Mouse (Mus musculus) c-Kit-positive CD71-positive TER-119-negative erythroid progenitor cells, embryonic 14.5 days (primary cell): ENCODE data around the gene Serpinb8.

Source experiments
- DNase-seq: peaks from one replicate; pipeline ENCODE4 v3.0.0-alpha.2; 2013; ENCODE audit warnings: low read depth

Serpinb8 gene

GRCm38 (mm10) chr1:107589691-107590470 is at the start of gene Serpinb8:
Gene Serpinb8 (plus strand): TSS chr1:107590006.
- no peak for DNase-seq

GRCm38 (mm10) chr1:107559494-107559893 is 30.3 kb upstream of the Serpinb8 start:
- no peak for DNase-seq

- DNase-seq, result no peak
Measured at GRCm38 (mm10) chr1:107562110-107562509, 27.7 kb upstream of the Serpinb8 start.

GRCm38 (mm10) chr1:107565644-107566043 is 24.2 kb upstream of the Serpinb8 start:
- no peak for DNase-seq

- DNase-seq, result no peak
Measured at GRCm38 (mm10) chr1:107576094-107576493, 13.7 kb upstream of the Serpinb8 start.

GRCm38 (mm10) chr1:107577514-107577913 is 12.3 kb upstream of the Serpinb8 start:
- no peak for DNase-seq

- DNase-seq, result no peak
Measured at GRCm38 (mm10) chr1:107581220-107581619, 8.6 kb upstream of the Serpinb8 start.

GRCm38 (mm10) chr1:107582900-107583299 is 6.9 kb upstream of the Serpinb8 start:
- DNase-seq, result no peak

- no peak for DNase-seq
Measured at GRCm38 (mm10) chr1:107583958-107584376, 5.8 kb upstream of the Serpinb8 start.

- no peak for DNase-seq
Measured at GRCm38 (mm10) chr1:107584932-107585331, 4.9 kb upstream of the Serpinb8 start.

- DNase-seq, result no peak
Measured at GRCm38 (mm10) chr1:107586196-107586595, 3.6 kb upstream of the Serpinb8 start.

GRCm38 (mm10) chr1:107588206-107588605 is 1.6 kb upstream of the Serpinb8 start:
- no peak for DNase-seq

GRCm38 (mm10) chr1:107588642-107589041 is 1.2 kb upstream of the Serpinb8 start:
- DNase-seq, result no peak

- no peak for DNase-seq
Measured at GRCm38 (mm10) chr1:107592644-107593043, 2.8 kb downstream of the Serpinb8 start.

- no peak for DNase-seq
Measured at GRCm38 (mm10) chr1:107593469-107593868, 3.7 kb downstream of the Serpinb8 start.

- no peak for DNase-seq
Measured at GRCm38 (mm10) chr1:107596874-107597273, 7.1 kb downstream of the Serpinb8 start.

- DNase-seq, result no peak
Measured at GRCm38 (mm10) chr1:107598476-107598875, 8.7 kb downstream of the Serpinb8 start.

GRCm38 (mm10) chr1:107608942-107609341 is 19.1 kb downstream of the Serpinb8 start:
- no peak for DNase-seq

- DNase-seq, result no peak
Measured at GRCm38 (mm10) chr1:107614087-107614486, 24.3 kb downstream of the Serpinb8 start.

- no peak for DNase-seq
Measured at GRCm38 (mm10) chr1:107622017-107622416, 32.2 kb downstream of the Serpinb8 start.

GRCm38 (mm10) chr1:107635936-107636335 is 46.1 kb downstream of the Serpinb8 start:
- DNase-seq, result no peak

GRCm38 (mm10) chr1:107638056-107638455 is 48.2 kb downstream of the Serpinb8 start:
- DNase-seq, result no peak

GRCm38 (mm10) chr1:107638459-107638858 is 48.7 kb downstream of the Serpinb8 start:
- no peak for DNase-seq
